Mouse (Mus musculus) testis, adult 2 months (tissue): ENCODE results near the gene Gm28551.

Experiments used
- CTCF ChIP-seq: fragments of 200-500 bp; IDR thresholded peaks from 2 replicates; pipeline ENCODE4 v1.5.1; 2012; ENCODE audit warnings: low read depth, mild to moderate bottlenecking, inconsistent platforms, low read length, moderate library complexity; ENCODE audit not compliant: control insufficient read depth, insufficient read depth, insufficient replicate concordance
- POLR2A ChIP-seq: fragments of 200-500 bp; IDR thresholded peaks from 2 replicates; pipeline ENCODE4 v1.6.1; 2012; ENCODE audit warnings: low read depth, mild to moderate bottlenecking, inconsistent platforms, low read length, moderate library complexity; ENCODE audit not compliant: control insufficient read depth

GRCm38 (mm10) chr1:53358988-53359387 is 6.5 kb upstream of the Gm28551 start:
- TF ChIP-seq CTCF (no peak), POLR2A (no peak)
